Mouse (Mus musculus): Measurements from ENCODE around the gene Megf11.

DNA sequence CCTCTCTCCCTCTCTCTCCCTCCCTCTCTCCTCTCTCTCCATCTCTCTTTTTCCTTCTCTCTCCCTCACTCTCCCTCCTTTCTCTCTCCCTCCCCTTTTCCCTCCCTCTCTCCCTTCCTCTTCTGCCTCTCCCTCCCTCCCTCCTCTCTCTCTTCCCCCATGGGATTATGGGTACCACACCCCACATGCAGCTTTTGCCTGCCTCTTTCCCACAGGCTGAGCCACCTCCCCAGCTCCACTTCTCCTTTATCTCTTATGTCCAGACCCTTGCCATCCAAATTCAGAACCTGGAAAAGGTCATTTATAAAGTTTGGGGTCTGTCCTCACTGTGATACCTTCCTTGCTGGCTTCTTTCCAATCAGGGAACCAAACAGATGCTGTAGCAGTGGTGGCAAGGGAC, 180.5 kb downstream of the Megf11 start:
- TF ChIP-seq POLR2A (IDR thresholded peaks at IDR 0.05; ENCODE audit: extremely low read depth, insufficient read depth, low read length), result no peak
- TF ChIP-seq CTCF (IDR thresholded peaks at IDR 0.05; ENCODE audit: extremely low read depth, insufficient read depth, low read length), result no peak
